Mouse (Mus musculus): ENCODE results near the gene Zeb2. TPM values are rescaled to one million over a fixed set of nuclear protein-coding genes. Genes with fewer than 3 reads are reported as not detected.
A peak's percentile ranks its signal among the peaks of the same experiment; 100 is the strongest.

The Zeb2 gene
- polyA plus RNA-seq, 1 experiment from 2014 or later: 12.3 TPM

GRCm38 (mm10) chr2:45077938-45078487 lies 39.2 kb downstream of the Zeb2 start:
- no peak for ATAC-seq (ENCODE audit: insufficient number of reproducible peaks, insufficient read depth, low FRiP score, low TSS enrichment, low read depth)
- Histone ChIP-seq H3K4me1 (replicated peaks) (peaks cover 16% of the 10 kb centered on the region), H3K4me3 (replicated peaks) (no peak overlapping the region), H3K27ac (no peak overlapping the region), H3K9ac (replicated peaks) (no peak overlapping the region), H3K9me3 (no peaks in the 10 kb centered on the region), H3K27me3 (no peaks in the 10 kb centered on the region), H3K36me3 (no peaks in the 10 kb centered on the region), H3K4me2 (no peak overlapping the region)
- WGBS: 67% methylated on average over 3 of the region's 3 CpGs

- Histone ChIP-seq H3K9me3 (no peaks in the 10 kb centered on the region), H3K27me3 (no peaks in the 10 kb centered on the region), H3K4me2 (no peak overlapping the region), H3K36me3 (no peaks in the 10 kb centered on the region), H3K4me3 (replicated peaks) (no peak overlapping the region), H3K9ac (replicated peaks) (no peak overlapping the region), H3K4me1 (replicated peaks) (peaks cover 18% of the 10 kb centered on the region), H3K27ac (no peak overlapping the region)
- 82% methylated on average over 5 of the region's 5 CpGs for WGBS
- no peak for ATAC-seq (ENCODE audit: insufficient number of reproducible peaks, insufficient read depth, low FRiP score, low TSS enrichment, low read depth)
Observed at GRCm38 (mm10) chr2:45077383-45077782, 39.8 kb downstream of the Zeb2 start.

GRCm38 (mm10) chr2:45073025-45073424 lies 44.2 kb downstream of the Zeb2 start:
- no peak overlapping the region for H3K4me2 ChIP-seq

DNA sequence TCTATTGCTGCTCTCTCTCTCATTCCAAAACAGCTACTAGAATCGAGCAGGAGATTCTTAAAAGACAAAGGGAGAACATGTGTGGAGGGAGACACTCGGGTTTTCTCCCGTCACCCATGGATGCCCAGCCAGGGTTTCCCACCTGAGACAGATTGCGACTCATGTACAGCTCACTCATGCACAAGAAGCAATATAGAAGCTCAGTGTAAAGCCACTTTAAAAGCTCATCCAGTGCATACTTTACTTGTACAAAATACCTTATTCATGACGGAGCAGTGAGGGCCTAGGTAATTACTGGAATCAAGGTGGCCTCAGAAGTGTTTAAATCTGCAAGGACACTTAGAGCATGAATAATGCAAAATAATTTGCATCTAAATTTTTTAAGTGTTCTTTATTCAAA lies 45.9 kb downstream of the Zeb2 start:
- H3K9ac ChIP-seq (replicated peaks): no peak overlapping the region
- no peaks in the 10 kb centered on the region for H3K27me3 ChIP-seq
- no peaks in the 10 kb centered on the region for H3K36me3 ChIP-seq
- 40% methylated on average over 5 of the region's 5 CpGs for WGBS
- H3K4me2 ChIP-seq: no peak overlapping the region
- H3K27ac ChIP-seq: no peak overlapping the region
- no peak overlapping the region for H3K4me3 ChIP-seq (replicated peaks)
- ATAC-seq (ENCODE audit: insufficient number of reproducible peaks, insufficient read depth, low FRiP score, low TSS enrichment, low read depth): no peak
- no peaks in the 10 kb centered on the region for H3K9me3 ChIP-seq
- peaks cover 40% of the 10 kb centered on the region for H3K4me1 ChIP-seq (replicated peaks)

More at GRCm38 (mm10) chr2:45073025-45073424, 44.2 kb downstream of the Zeb2 start:
- 26% methylated on average over 6 of the region's 6 CpGs for WGBS
- no peak overlapping the region for H3K4me3 ChIP-seq (replicated peaks)
- H3K36me3 ChIP-seq: no peaks in the 10 kb centered on the region
- H3K27ac ChIP-seq: no peak overlapping the region
- no peak for ATAC-seq (ENCODE audit: insufficient number of reproducible peaks, insufficient read depth, low FRiP score, low TSS enrichment, low read depth)
- no peak overlapping the region for H3K9ac ChIP-seq (replicated peaks)
- H3K4me1 ChIP-seq (replicated peaks): peaks cover 31% of the 10 kb centered on the region
- no peaks in the 10 kb centered on the region for H3K27me3 ChIP-seq
- H3K9me3 ChIP-seq: no peaks in the 10 kb centered on the region

DNA sequence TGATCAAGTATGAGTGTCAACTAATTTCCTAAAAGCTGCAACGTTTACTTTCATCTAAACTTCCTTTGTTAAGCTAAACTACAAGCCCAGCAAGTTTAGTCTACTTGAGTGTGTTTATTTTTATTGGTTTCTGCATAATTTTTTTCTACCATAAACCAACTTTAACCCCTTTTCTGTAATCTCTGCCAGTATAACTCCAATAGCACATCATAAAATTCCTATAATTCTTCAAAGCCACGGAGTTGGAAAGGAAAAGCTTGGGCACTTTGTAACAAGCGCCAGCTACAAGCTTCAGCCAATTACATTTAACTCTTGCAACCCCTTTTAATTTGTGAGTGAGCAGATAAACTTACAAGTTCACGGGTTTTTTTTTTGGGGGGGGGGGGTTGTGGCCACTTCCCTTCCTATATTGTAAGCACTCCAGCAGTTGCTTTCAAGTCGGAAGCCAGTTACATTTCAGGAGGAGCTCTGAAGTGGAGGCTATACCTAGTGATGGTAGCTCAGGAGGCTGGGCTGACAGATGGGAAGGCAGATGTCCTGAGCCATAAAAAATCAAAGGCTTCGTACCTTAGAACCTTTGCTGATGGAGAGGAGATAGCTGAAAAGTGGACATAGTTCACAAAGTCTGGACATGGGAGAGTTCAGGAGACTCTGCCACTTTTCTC lies 46.5 kb downstream of the Zeb2 start:
- Histone ChIP-seq H3K27ac (no peak overlapping the region), H3K4me2 (no peak overlapping the region), H3K4me1 (replicated peaks) (peaks cover 40% of the 10 kb centered on the region), H3K9me3 (no peaks in the 10 kb centered on the region), H3K9ac (replicated peaks) (no peak overlapping the region), H3K27me3 (no peaks in the 10 kb centered on the region), H3K4me3 (replicated peaks) (no peak overlapping the region), H3K36me3 (no peaks in the 10 kb centered on the region)
- no peak for ATAC-seq (ENCODE audit: insufficient number of reproducible peaks, insufficient read depth, low FRiP score, low TSS enrichment, low read depth)
- 10% methylated on average over 6 of the region's 6 CpGs for WGBS

GRCm38 (mm10) chr2:45068792-45069550 lies 48.2 kb downstream of the Zeb2 start:
- no peak overlapping the region for H3K4me3 ChIP-seq (replicated peaks)
- H3K27ac ChIP-seq: no peak overlapping the region
- no peak overlapping the region for H3K9ac ChIP-seq (replicated peaks)
- H3K9me3 ChIP-seq: no peaks in the 10 kb centered on the region
- H3K4me1 ChIP-seq (replicated peaks): peaks cover 40% of the 10 kb centered on the region
- no peak overlapping the region for H3K4me2 ChIP-seq
- 92% methylated on average over 7 of the region's 7 CpGs for WGBS
- H3K36me3 ChIP-seq: no peaks in the 10 kb centered on the region
- no peak for ATAC-seq (ENCODE audit: insufficient number of reproducible peaks, insufficient read depth, low FRiP score, low TSS enrichment, low read depth)
- H3K27me3 ChIP-seq: no peaks in the 10 kb centered on the region

- Histone ChIP-seq H3K27me3 (no peaks in the 10 kb centered on the region), H3K9ac (replicated peaks) (no peak overlapping the region), H3K36me3 (no peaks in the 10 kb centered on the region), H3K4me2 (no peak overlapping the region), H3K4me1 (replicated peaks) (peaks cover 39% of the 10 kb centered on the region), H3K9me3 (no peaks in the 10 kb centered on the region), H3K27ac (peak overlapping the region; percentile 53; the same call in 1 of the 2 replicates), H3K4me3 (replicated peaks) (no peak overlapping the region)
- 15% methylated on average over 5 of the region's 5 CpGs for WGBS
- ATAC-seq (ENCODE audit: insufficient number of reproducible peaks, insufficient read depth, low FRiP score, low TSS enrichment, low read depth): peak; percentile 56; the same call in 1 of the 2 replicates
Observed at GRCm38 (mm10) chr2:45067116-45067515, 50.1 kb downstream of the Zeb2 start.

DNA sequence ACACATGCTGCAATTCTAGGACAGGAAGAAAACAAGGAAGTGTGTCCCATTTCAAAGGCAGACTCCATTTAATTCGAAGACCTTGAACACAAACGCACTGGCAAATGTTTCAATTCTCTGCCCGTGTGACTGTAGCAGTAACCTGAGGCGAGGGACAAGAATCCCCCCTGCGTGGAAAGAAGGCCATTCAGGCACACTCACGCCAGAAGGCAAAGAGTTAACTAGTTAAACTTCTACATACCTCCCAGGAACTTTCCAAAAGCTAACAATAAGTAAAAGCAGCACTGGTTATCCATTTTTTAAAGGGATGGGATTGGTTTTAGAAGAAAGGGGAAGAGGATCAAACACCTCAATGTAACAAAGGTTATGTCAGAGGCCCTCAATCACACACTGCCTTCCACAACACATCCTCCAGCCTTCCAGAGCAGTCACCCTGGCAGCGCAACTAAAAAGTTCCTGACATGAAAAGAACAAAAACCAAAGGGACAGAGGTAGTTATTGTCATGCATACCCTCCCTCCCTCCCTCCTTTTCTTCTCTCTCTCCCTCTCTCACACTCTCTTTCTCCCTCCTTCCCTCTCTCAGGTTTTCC lies 53.8 kb downstream of the Zeb2 start:
- H3K9me3 ChIP-seq: no peaks in the 10 kb centered on the region
- no peak for ATAC-seq (ENCODE audit: insufficient number of reproducible peaks, insufficient read depth, low FRiP score, low TSS enrichment, low read depth)
- H3K27ac ChIP-seq: no peak overlapping the region
- no peak overlapping the region for H3K9ac ChIP-seq (replicated peaks)
- no peak overlapping the region for H3K4me2 ChIP-seq
- peaks cover 16% of the 10 kb centered on the region for H3K27me3 ChIP-seq
- 28% methylated on average over 7 of the region's 7 CpGs for WGBS
- no peak overlapping the region for H3K4me3 ChIP-seq (replicated peaks)
- H3K36me3 ChIP-seq: no peaks in the 10 kb centered on the region
- peaks cover 31% of the 10 kb centered on the region for H3K4me1 ChIP-seq (replicated peaks)

GRCm38 (mm10) chr2:45062136-45062535 lies 55.1 kb downstream of the Zeb2 start:
- Histone ChIP-seq H3K4me3 (replicated peaks) (no peak overlapping the region), H3K36me3 (no peaks in the 10 kb centered on the region), H3K9ac (replicated peaks) (no peak overlapping the region), H3K4me2 (no peak overlapping the region), H3K4me1 (replicated peaks) (peaks cover 20% of the 10 kb centered on the region), H3K9me3 (no peaks in the 10 kb centered on the region), H3K27me3 (peaks cover 16% of the 10 kb centered on the region), H3K27ac (no peak overlapping the region)
- no peak for ATAC-seq (ENCODE audit: insufficient number of reproducible peaks, insufficient read depth, low FRiP score, low TSS enrichment, low read depth)
- whole genome bisulfite sequencing: 77% methylated on average over 6 of the region's 6 CpGs

DNA sequence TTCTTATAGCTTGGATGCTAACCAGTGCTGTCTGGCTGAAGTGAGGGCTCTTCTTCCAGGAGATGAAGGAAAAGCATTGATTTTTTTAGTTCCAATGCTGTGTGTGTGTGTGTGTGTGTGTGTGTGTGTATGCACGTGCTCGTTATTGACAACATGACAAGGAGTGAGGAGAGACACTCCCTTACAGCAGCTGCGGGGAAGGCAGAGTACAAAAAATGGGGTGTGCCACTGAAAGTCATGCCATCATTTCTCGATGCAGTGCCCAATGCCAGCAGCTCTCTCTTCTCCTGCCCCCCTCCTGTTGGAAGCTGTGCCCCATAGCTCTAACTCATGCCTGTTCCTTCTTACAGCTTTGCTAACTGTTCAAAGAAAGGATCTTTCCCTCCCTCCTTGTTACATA lies 56.4 kb downstream of the Zeb2 start:
- no peak for ATAC-seq (ENCODE audit: insufficient number of reproducible peaks, insufficient read depth, low FRiP score, low TSS enrichment, low read depth)
- Histone ChIP-seq H3K4me2 (no peak overlapping the region), H3K27me3 (peaks cover 20% of the 10 kb centered on the region), H3K4me3 (replicated peaks) (no peak overlapping the region), H3K4me1 (replicated peaks) (peaks cover 29% of the 10 kb centered on the region), H3K27ac (no peak overlapping the region), H3K9ac (replicated peaks) (no peak overlapping the region), H3K9me3 (no peaks in the 10 kb centered on the region), H3K36me3 (no peaks in the 10 kb centered on the region)
- WGBS: 80% methylated on average over 4 of the region's 4 CpGs

DNA sequence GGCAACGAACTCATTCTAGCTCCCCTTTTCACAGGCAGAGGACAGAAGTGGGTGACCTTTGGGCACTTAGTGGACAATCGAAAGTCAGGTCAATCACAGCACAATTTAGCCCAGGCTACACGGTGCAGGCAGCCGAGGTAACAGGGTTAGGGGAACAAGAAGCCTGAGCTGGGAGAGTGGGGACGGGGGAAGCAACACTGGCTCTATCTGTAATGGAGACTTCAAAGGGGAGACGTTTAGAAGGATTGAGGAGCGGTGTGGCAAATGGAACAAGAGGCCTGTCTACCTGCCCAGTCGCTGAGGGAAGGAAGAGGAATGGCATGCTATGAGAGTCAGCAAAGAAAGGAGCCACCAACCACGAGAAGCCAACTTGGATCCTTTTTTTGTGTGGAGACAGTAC lies 57.0 kb downstream of the Zeb2 start:
- Histone ChIP-seq H3K36me3 (no peaks in the 10 kb centered on the region), H3K4me2 (no peak overlapping the region), H3K4me1 (replicated peaks) (peaks cover 34% of the 10 kb centered on the region), H3K27me3 (peaks cover 20% of the 10 kb centered on the region), H3K27ac (no peak overlapping the region), H3K9ac (replicated peaks) (no peak overlapping the region), H3K9me3 (no peaks in the 10 kb centered on the region), H3K4me3 (replicated peaks) (no peak overlapping the region)
- ATAC-seq (ENCODE audit: insufficient number of reproducible peaks, insufficient read depth, low FRiP score, low TSS enrichment, low read depth): no peak
- 65% methylated on average over 9 of the region's 9 CpGs for WGBS

Measured in limb, embryonic 12.5 days (tissue).